Comparison of ENCODE assay signal across 21 mouse cellular contexts in the genomic region with DNA sequence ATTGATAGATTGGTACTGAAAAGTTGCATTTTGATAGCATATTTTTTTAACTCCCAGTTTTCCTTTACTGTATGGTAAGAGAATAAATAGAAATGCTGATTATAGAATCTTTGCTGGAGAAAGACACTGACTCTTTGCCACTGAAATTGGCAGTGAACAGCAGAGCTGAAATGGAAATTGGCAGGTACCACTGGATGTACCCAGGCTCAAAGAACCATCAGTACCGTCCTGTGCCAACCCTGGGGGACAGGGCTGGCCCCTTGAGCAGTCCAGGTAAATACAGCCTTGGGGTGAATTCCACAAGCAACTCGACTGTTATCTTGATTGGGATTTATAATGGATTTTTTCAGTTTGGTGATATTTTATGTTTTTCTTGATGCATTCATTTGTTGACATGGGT.
DNase-seq lines count a peak whose midpoint lies in the region; ATAC-seq and TF ChIP-seq lines count a peak whose summit lies in the region.
"Had no signal": no experiment of that assay in that cellular context is flagged by ENCODE, and none has a peak within 500 bp of the region (broad histone marks: within the 10 kb centered on the region; RNA-seq: fewer than 3 reads in every experiment).

No protein-coding gene starts in this region.

- ATAC-seq in cerebellum, adult (ENCODE audit: insufficient number of reproducible peaks, low FRiP score, low TSS enrichment), result peak; percentile 69; the same call in 1 of the 2 replicates
- ATAC-seq: forebrain, embryonic 15.5 days; intestine, postnatal 0 days; Patski had no signal

- no peak for DNase-seq in cerebellum, adult 8-10 months
- DNase-seq in cerebellum, adult 9-11 months, result peak; percentile 53
- DNase-seq in cerebellum, postnatal 36 days, result no peak
- DNase-seq in layer of hippocampus, adult 2 months (ENCODE audit: low spot score in 2 of 2), result no peak
- DNase-seq in layer of hippocampus, postnatal 10 days (ENCODE audit: low spot score in 2 of 2), result no peak
- DNase-seq: adrenal gland, postnatal 10 days; adrenal gland, postnatal 36 days; embryo, embryonic 11 days; gastrocnemius, postnatal 14 days; heart, adult 11 months; kidney, adult 2 months had no signal

- H3K27ac ChIP-seq in layer of hippocampus, adult 2 months, result peak overlapping the region; percentile 14; the same call in 1 of the 2 replicates
- H3K27ac ChIP-seq: embryonic facial prominence, embryonic 10.5 days; embryonic facial prominence, embryonic 13.5 days; forebrain, embryonic 12.5 days; forebrain, embryonic 15.5 days; hindbrain, embryonic 12.5 days; hindbrain, embryonic 15.5 days had no signal

- TF ChIP-seq CTCF in layer of hippocampus, adult 2 months (conservative IDR thresholded peaks at IDR 0.05), result no peak

- no peak overlapping the region for H3K4me3 ChIP-seq in layer of hippocampus, adult 2 months
- H3K4me3 ChIP-seq: embryonic facial prominence, embryonic 10.5 days; embryonic facial prominence, embryonic 13.5 days; erythroblast, embryonic 14.5 days; forebrain, embryonic 12.5 days; forebrain, embryonic 15.5 days; hindbrain, embryonic 12.5 days; hindbrain, embryonic 15.5 days had no signal
